Mouse (Mus musculus): ENCODE measurements around the gene Zzef1. TPM values are rescaled to one million over a fixed set of nuclear protein-coding genes. Genes with fewer than 3 reads are reported as not detected.
"Not testable (repeated sequence)": the region's sequence is repeated elsewhere in the genome, so short reads cannot be mapped to it uniquely, and the experiment has no call there.

The Zzef1 gene
- total RNA-seq (2021), result 10 to 100 TPM; 44.5 to 48.6 TPM
- long read RNA-seq, experiment 1, full-length matches to known transcripts, result 4 of 15 reads
- long read RNA-seq, experiment 1, partial matches to known transcripts, result 8 of 15 reads
- long read RNA-seq, experiment 1, other reads (novel, unspliced or antisense), result 3 of 15 reads
- long read RNA-seq, experiment 2, full-length matches to known transcripts, result 4 of 12 reads
- long read RNA-seq, experiment 2, partial matches to known transcripts, result 6 of 12 reads
- long read RNA-seq, experiment 2, other reads (novel, unspliced or antisense), result 2 of 12 reads

DNA sequence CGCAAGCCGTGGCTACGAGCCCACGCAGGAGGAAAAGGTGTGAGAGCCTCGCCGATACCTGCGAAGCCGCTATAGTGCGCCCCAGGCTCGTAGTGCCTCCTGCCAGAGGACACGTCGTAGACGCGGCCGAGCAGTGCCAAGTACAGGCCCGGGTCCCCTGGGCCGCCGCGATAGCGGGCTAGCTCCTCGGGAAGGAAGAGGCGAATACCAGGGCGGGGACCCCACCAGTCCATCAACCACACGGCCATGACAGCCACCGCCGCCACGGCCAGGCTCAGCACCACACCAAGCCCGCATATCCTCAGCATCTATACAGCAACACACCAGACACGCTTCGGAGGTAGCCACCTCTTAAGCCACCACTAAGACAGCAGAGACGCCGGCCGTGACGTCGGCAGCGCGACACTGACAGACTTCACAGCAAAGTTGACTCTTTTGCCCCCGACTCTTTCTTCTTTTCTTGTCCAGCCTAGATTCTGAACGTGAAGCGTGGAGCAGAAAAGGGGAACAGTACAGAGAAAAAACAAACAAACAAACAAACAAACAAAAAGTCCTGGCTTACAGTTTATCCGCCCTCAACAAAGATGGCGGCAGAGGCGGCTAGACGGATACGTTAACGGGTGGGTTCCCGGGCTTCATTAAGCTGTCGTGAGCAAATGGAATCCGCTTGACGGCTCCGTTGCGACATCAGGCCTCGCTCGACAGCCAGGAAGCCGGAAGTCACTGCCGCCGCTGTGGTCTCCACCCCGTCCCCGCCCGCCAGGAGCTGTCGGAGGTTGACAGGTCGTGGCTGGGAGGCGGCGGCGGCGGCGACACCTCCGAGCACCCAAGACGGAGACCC is at the start of gene Zzef1, which contains the start of gene Cyb5d2:
TSS of gene Zzef1 (plus strand) at position 772 of the 841 bp plus-strand sequence.
TSS of gene Cyb5d2 (minus strand) at position 688 of the 841 bp plus-strand sequence.
- intact Hi-C loops (cut with DNase I), result loop anchor here (5.0 kb wide), 1 partner anchor 188 kb away; the partner anchor contains the start of gene Ube2g1

DNA sequence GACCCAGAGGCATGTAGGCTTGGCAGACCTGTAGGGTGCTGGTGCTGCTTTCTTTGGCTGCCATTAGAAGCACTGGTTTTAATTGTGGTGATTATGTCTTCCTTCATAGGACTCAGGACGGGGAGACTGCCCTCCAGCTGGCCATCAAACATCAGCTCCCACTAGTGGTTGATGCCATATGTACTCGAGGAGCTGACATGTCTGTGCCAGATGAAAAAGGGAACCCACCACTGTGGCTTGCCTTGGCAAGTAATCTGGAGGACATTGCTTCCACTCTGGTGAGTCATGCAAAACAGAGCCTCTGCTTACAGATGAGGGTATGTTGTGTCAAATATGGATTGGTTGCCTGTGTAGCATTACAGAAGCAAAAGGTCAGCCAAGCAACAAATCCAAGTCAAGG is 44.1 kb upstream of the Zzef1 start:
- intact Hi-C loops (cut with DNase I), result no loop called here
- no peak for DNase-seq (ENCODE audit: extremely low spot score in 1 of 2, low spot score in 2 of 2)
- H3K4me3 ChIP-seq, result no peak overlapping the region
- TF ChIP-seq CTCF (IDR thresholded peaks at IDR 0.05), result no peak; the same call in 1 of the 2 replicates
- no peak overlapping the region for H3K27ac ChIP-seq

More for the DNA sequence above, at the start of gene Zzef1, which contains the start of gene Cyb5d2:
- TF ChIP-seq CTCF (IDR thresholded peaks at IDR 0.05), result no peak; the same call in 1 of the 2 replicates
- H3K4me3 ChIP-seq, result peak within 1 kb of the TSS; percentile 93
- peak within 1 kb of the TSS; percentile 96 for H3K27ac ChIP-seq
- DNase-seq (ENCODE audit: extremely low spot score in 1 of 2, low spot score in 2 of 2), result peak; percentile 90 to 94

DNA sequence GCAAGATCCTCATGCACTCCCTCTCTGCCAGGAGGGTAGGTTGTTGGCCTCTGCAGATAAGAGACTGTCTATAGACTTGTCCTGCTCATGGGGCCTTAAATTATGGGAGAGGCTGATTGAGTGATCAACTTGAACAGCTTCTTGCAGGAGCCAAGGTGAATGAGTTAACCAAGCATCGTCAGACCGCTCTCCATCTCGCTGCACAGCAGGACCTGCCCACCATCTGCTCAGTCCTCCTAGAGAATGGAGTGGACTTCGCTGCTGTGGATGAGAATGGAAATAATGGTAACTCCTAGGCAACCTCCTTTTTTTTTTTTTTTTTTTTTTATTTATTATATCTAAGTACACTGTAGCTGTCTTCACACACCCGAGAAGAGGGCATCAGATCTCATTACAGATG is 37.7 kb upstream of the Zzef1 start:
- no peak overlapping the region for H3K4me3 ChIP-seq
- intact Hi-C loops (cut with DNase I), result no loop called here
- DNase-seq (ENCODE audit: extremely low spot score in 1 of 2, low spot score in 2 of 2), result no peak
- TF ChIP-seq CTCF (IDR thresholded peaks at IDR 0.05), result no peak
- no peak overlapping the region for H3K27ac ChIP-seq

DNA sequence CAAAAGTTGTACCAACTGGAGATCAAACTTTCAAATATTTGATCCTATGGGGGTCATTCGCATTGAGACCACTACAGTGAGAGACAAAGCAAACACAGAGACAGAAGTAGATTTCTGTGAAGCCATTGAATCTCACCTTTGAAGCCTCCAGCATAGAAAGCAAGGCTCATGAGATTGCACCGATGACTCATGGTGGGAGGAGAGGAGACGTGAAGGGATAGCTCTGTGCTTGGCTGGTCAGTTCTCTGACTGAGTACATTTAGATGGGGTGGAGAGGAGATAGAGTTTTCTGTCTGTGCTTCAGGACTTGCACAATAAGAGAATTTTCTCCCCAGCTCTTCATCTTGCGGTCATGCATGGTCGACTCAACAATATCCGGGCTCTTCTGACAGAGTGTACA is 36.4 kb upstream of the Zzef1 start:
- no peak for TF ChIP-seq CTCF (IDR thresholded peaks at IDR 0.05)
- intact Hi-C loops (cut with DNase I), result no loop called here
- H3K4me3 ChIP-seq, result no peak overlapping the region

DNA sequence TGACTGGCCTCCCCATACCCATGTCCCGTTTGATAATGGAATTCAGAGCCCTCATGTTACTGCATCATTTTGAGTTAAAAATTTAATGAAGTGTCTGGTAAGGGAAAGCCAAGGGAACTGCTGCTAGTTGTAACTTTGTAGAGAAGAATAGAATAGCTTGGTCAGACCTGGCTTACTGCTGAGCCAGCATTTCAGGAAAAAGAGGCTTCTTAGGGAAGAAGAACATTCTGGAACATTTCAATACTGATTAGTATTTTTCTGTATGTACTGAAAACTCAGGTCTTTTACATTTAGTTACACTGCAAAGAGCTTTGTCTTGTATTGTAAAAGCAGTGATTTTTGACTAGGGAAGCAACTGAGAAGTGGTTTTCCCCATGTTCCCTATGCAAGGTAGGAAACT is 35.2 kb upstream of the Zzef1 start:
- TF ChIP-seq CTCF (IDR thresholded peaks at IDR 0.05), result no peak
- intact Hi-C loops (cut with DNase I), result no loop called here
- no peak for DNase-seq (ENCODE audit: extremely low spot score in 1 of 2, low spot score in 2 of 2)
- Histone ChIP-seq H3K27ac (no peak overlapping the region), H3K4me3 (no peak overlapping the region)

More for the DNA sequence above, 36.4 kb upstream of the Zzef1 start:
- DNase-seq (ENCODE audit: extremely low spot score in 1 of 2, low spot score in 2 of 2), result no peak
- H3K27ac ChIP-seq, result no peak overlapping the region

DNA sequence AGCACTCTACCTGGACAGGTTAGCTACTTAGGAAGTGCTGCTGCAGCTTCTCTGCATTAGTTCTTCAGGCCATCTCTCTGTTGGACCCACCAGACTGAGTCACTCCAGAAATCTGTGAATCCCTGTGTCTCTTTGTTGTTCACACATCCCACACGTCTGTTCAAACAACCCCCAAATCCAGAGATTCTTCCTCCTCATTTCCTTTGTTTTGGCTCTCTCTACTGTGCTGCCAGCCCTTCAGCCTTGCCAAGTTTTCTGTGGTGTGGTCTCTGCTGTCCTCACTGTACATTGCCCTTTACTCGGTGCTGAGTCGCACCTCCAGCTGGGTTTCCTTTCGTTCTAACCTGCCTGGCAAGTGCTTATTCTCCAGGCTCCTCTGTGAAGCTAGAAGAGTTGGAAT is 31.8 kb upstream of the Zzef1 start:
- intact Hi-C loops (cut with DNase I), result no loop called here
- no peak overlapping the region for H3K27ac ChIP-seq
- peak in 1 of 2 experiments; percentile 24 for DNase-seq (ENCODE audit: extremely low spot score in 1 of 2, low spot score in 2 of 2)
- no peak for TF ChIP-seq CTCF (IDR thresholded peaks at IDR 0.05)
- no peak overlapping the region for H3K4me3 ChIP-seq

DNA sequence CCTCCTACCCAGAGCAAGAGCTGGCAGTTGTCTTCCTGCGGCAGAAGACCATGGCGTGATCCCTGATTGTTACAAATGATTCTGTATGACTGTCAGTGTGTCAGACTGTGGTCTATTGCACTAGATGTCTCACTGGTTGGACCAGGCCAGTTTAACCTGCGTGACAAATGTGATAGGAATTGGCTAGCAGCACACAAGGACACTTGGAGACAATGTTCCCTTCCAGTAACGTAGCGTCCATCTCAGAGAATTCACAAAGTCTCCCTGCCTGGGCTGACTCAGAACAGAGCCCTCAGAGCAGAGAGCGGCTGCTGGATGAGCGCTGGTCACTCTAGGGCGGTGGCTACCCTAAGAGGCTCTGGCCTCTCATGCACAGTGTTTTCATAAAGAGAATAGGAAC is 28.3 kb upstream of the Zzef1 start:
- no peak overlapping the region for H3K4me3 ChIP-seq
- intact Hi-C loops (cut with DNase I), result no loop called here
- no peak for TF ChIP-seq CTCF (IDR thresholded peaks at IDR 0.05)

DNA sequence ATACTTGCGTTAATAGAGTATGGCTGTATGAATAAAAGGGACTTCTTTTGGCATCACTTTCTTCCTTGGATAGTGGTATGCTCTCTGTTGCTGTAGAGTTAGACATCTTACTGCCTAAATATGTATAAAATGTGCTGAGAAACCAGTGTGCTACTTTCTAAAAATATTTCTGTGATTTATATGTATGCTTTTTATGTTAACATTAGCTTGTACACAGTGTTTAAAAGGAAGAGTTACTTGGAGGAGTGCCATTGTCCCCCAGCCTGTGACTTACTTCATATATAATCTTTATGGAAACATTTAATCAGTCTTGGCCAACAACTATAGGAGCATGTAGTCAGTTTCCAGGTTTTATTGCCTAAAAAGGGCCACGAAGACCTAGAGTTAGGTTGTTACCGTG is 27.0 kb upstream of the Zzef1 start:
- intact Hi-C loops (cut with DNase I), result no loop called here
- Histone ChIP-seq H3K4me3 (no peak overlapping the region), H3K27ac (no peak overlapping the region)
- TF ChIP-seq CTCF (IDR thresholded peaks at IDR 0.05), result no peak
- no peak for DNase-seq (ENCODE audit: extremely low spot score in 1 of 2, low spot score in 2 of 2)

More for the DNA sequence above, 28.3 kb upstream of the Zzef1 start:
- no peak overlapping the region for H3K27ac ChIP-seq
- DNase-seq (ENCODE audit: extremely low spot score in 1 of 2, low spot score in 2 of 2), result no peak

DNA sequence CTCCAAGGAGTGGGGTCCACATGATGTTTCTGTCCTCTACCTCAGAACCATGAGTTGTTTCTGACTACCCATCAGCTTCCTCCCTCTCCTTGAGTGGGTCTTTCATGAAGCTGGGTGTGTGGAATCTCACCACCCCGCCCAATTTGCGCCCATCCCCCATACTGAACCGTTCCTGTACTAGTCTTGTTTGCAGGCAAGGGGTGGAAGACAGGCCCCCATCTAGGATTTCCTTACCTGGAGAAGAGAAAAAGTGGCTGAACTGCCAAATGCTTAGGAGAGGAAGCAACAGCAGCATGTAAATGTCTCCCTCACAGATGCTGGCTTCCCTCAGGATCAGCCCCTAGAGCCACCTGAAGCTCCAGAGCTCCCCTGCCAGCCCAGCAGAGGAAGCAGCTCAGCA is 25.7 kb upstream of the Zzef1 start:
- no peak overlapping the region for H3K4me3 ChIP-seq
- DNase-seq (ENCODE audit: extremely low spot score in 1 of 2, low spot score in 2 of 2), result no peak
- no peak for TF ChIP-seq CTCF (IDR thresholded peaks at IDR 0.05)

DNA sequence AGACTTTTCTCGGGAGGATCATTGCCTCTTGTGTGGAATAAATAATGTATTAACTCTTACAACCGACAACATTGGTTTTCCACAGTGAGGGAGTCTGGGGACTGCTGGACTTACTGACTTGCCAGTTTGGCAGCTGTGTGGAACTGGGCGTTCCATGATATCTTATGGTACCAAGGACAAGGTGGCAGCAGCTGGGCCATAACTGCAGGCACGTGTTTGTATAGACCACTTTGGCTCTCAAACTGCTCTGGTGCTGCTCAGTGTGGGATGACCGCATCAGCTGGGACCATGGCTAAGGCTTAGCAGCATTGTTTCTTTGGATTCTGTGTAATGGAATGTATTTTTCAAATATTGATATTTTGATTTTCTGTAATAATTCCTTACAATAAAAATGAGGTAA is 25.2 kb upstream of the Zzef1 start:
- H3K27ac ChIP-seq, result no peak overlapping the region
- intact Hi-C loops (cut with DNase I), result no loop called here
- no peak for DNase-seq (ENCODE audit: extremely low spot score in 1 of 2, low spot score in 2 of 2)
- H3K4me3 ChIP-seq, result no peak overlapping the region
- no peak for TF ChIP-seq CTCF (IDR thresholded peaks at IDR 0.05)

More for the DNA sequence above, 25.7 kb upstream of the Zzef1 start:
- no peak overlapping the region for H3K27ac ChIP-seq
- intact Hi-C loops (cut with DNase I), result no loop called here

DNA sequence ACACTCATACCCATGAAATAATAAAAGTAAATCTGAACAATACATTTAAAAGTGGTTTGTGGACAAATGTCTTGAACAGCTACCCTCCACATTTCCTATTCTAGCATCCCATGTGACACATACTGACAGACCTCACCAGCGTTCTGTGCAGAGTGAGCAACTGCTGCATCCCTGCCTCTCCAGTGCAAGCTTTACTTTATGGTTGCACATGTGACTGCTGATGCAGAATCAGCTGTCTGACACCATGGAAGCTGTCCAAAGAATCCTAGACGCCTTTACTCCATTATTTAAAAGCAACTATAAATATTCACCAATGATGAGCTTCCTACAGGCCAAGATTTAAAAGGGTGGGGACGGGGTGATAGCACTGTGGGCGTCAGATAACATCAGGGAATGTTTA is 24.6 kb upstream of the Zzef1 start:
- Histone ChIP-seq H3K4me3 (no peak overlapping the region), H3K27ac (no peak overlapping the region)
- no peak for TF ChIP-seq CTCF (IDR thresholded peaks at IDR 0.05)
- DNase-seq (ENCODE audit: extremely low spot score in 1 of 2, low spot score in 2 of 2), result no peak
- intact Hi-C loops (cut with DNase I), result no loop called here

DNA sequence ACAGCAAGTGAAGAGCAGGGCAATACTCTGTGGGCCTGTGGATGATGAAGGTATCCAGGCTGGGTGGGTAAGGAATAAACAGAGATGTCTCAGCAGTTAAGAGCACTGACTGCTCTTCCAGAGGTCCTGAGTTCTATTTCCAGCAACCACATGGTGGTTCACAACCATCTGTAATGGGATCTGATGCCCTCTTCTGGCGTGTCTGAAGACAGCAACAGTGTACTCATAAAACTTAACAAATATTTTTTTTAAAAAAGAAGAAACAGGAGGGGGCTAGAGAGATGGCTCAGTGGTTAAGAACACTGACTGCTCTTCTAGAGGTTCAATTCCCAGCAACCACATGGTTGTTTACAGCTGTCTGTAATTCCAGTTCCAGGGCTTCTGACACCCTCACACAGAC is 23.4 kb upstream of the Zzef1 start:
- intact Hi-C loops (cut with DNase I); H3K4me3 ChIP-seq; H3K27ac ChIP-seq; DNase-seq (ENCODE audit: extremely low spot score in 1 of 2, low spot score in 2 of 2): not testable (repeated sequence)
- peak; percentile 27 for TF ChIP-seq CTCF (IDR thresholded peaks at IDR 0.05)

Data from left cerebral cortex, adult 2 months (tissue).